Mouse (Mus musculus): ENCODE measurements around the gene Zfand3. TPM values are rescaled to one million over a fixed set of nuclear protein-coding genes. Genes with fewer than 3 reads are reported as not detected.

Zfand3 gene
- total and polyA plus RNA-seq, 3 experiments, result 23.2 to 44.0 (median 23.5) TPM

DNA sequence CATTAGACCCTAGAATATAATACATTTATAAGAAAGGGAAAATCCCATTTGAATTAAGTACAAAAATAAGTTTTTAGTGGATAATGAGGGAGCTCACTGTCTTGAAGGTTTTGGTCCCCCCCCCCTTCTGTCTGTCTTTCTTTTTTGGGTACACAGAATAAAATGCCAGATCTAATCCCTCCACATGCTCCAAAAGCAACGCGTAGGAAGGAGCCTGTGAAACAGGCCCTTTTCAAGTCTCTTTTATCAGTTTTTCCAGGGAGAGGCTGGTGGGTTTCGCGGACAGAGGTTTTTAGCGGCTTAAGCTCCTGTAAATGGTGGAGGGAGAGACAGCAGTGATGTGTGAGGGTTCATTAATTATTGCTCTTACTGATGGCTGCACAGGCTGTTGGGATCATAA is 183.0 kb downstream of the Zfand3 start:
- in situ Hi-C loops (cut with MboI; ENCODE audit: low pct_ligation_motif_present, low pct_unique_long_range_greater_than_20kb, low sequenced_read_pairs) (no loop called here), dilution Hi-C loops (cut with MboI; ENCODE audit: extremely low pct_ligation_motif_present, extremely low pct_unique_long_range_greater_than_20kb, low sequenced_read_pairs) (no loop called here)
- Histone ChIP-seq H3K9me3 (replicated peaks; ENCODE audit: low read length) (no peaks in the 10 kb centered on the region), H3K27me3 (replicated peaks) (no peaks in the 10 kb centered on the region), H3K4me2 (ENCODE audit: insufficient read depth, low read depth, poor library complexity, severe bottlenecking) (no peak overlapping the region), H3K4me1 (ENCODE audit: control insufficient read depth in 1 of 2, insufficient read depth in 2 of 2) (peaks cover 9 to 43% of the 10 kb centered on the region in 2 experiments), H3K27ac (ENCODE audit: insufficient read depth, low read depth) (no peak overlapping the region), H3K4me3 (replicated peaks in 1 of 3; ENCODE audit: low read depth in 2 of 3, low read length in 2 of 3, poor library complexity in 1 of 3) (no peak overlapping the region), H3K79me2 (replicated peaks; ENCODE audit: control insufficient read depth, extremely low read depth, insufficient read depth, poor library complexity, severe bottlenecking) (no peaks in the 10 kb centered on the region), H3K36me3 (replicated peaks in 1 of 2; ENCODE audit: control insufficient read depth in 1 of 2, insufficient read depth in 1 of 2, low read length in 1 of 2) (peaks cover 5 to 43% of the 10 kb centered on the region in 2 experiments), H3K9ac (ENCODE audit: insufficient read depth, low read depth) (no peak overlapping the region)
- no peak for TF ChIP-seq CHD1 (IDR thresholded peaks at IDR 0.05; ENCODE audit: low read depth, low read length)
- TF ChIP-seq RCOR1 (conservative IDR thresholded peaks at IDR 0.05; ENCODE audit: low read depth, low read length), result no peak
- no peak for TF ChIP-seq KAT2A (IDR thresholded peaks at IDR 0.05; ENCODE audit: insufficient replicate concordance, low read length)
- no peak for TF ChIP-seq CHD2 (IDR thresholded peaks at IDR 0.05; ENCODE audit: low read length)
- no peak for DNase-seq (ENCODE audit: extremely low read depth)

DNA sequence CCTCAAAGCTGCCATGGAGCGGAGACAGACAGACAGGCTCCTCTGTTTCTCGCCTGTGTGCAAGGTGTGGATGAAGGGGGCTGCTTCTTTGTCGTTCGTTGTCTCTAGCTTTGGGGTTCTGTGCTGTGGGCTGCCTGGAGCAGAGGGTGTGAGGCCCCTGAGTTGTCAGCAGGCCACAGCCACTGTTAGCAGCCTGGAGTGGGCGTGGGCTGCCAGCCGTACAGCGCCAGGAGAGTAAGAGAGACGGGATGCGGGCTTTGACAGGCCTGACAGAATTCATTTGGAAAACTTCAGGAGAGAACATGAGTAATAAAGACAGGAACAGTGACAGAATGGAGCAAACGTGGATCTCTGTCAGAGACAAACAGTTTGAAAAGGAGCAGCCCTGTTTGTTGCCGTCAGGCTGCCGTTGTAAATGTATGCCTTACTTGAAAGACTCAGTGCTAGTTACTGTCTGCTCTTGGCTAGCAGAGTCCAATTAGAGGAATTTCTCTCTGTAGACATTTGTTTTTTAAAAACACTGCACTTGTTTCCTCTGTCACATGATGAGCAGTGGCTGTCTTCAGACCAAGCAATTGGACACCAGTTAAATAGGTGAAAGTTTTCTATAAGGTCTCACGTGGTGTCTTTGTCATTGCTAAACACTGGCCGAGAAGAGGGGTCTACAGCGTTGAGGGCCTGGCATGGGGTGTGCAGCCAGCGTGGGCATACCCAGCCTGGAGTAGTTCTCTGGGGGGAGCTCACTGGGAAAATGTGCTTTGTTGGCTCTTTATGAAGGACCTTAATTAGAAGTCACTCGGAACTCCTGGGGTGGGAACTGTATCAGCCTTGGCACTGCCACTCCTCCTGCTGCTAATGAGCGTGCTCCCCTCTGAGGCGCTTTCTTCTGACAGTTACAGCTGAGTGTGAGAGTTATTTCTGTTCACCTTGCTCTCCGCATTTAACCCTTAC is 183.8 kb downstream of the Zfand3 start:
- no peak for TF ChIP-seq POLR2A (IDR thresholded peaks at IDR 0.05; ENCODE audit: low read depth, low read length)
- no peak for TF ChIP-seq TBP (conservative IDR thresholded peaks at IDR 0.05; ENCODE audit: low read depth, low read length)
- TF ChIP-seq MAZ (IDR thresholded peaks at IDR 0.05; ENCODE audit: low read depth, low read length), result no peak

GRCm38 (mm10) chr17:30191097-30191640 is 186.6 kb downstream of the Zfand3 start:
- H3K27ac ChIP-seq (ENCODE audit: insufficient read depth, low read depth), result no peak overlapping the region
- no peak overlapping the region for H3K4me3 ChIP-seq (replicated peaks in 1 of 3; ENCODE audit: low read depth in 2 of 3, low read length in 2 of 3, poor library complexity in 1 of 3)
- in situ Hi-C loops (cut with MboI; ENCODE audit: low pct_ligation_motif_present, low pct_unique_long_range_greater_than_20kb, low sequenced_read_pairs) (no loop called here), dilution Hi-C loops (cut with MboI; ENCODE audit: extremely low pct_ligation_motif_present, extremely low pct_unique_long_range_greater_than_20kb, low sequenced_read_pairs) (no loop called here)
- H3K4me1 ChIP-seq (ENCODE audit: control insufficient read depth in 1 of 2, insufficient read depth in 2 of 2), result peaks cover 3 to 26% of the 10 kb centered on the region in 2 experiments
- H3K9ac ChIP-seq (ENCODE audit: insufficient read depth, low read depth), result no peak overlapping the region
- TF ChIP-seq MAX (IDR thresholded peaks at IDR 0.05; ENCODE audit: low read length) (no peak), JUN (IDR thresholded peaks at IDR 0.05; ENCODE audit: insufficient read depth, low read depth, low read length) (no peak), SMC3 (IDR thresholded peaks at IDR 0.05; ENCODE audit: low read depth, low read length) (no peak), ZNF384 (IDR thresholded peaks at IDR 0.05; ENCODE audit: low read depth, low read length) (no peak), PAX5 (IDR thresholded peaks at IDR 0.05; ENCODE audit: low read length) (no peak), BHLHE40 (IDR thresholded peaks at IDR 0.05; ENCODE audit: low read depth, low read length) (no peak), RCOR1 (conservative IDR thresholded peaks at IDR 0.05; ENCODE audit: low read depth, low read length) (no peak), USF1 (IDR thresholded peaks at IDR 0.05; ENCODE audit: low read depth, low read length) (no peak), TBP (conservative IDR thresholded peaks at IDR 0.05; ENCODE audit: low read depth, low read length) (no peak), MYC (IDR thresholded peaks at IDR 0.05; ENCODE audit: low read depth, low read length) (no peak), E2F4 (IDR thresholded peaks at IDR 0.05; ENCODE audit: insufficient replicate concordance, low read depth, low read length) (no peak), MXI1 (IDR thresholded peaks at IDR 0.05; ENCODE audit: low read depth, low read length) (no peak), ELF1 (IDR thresholded peaks at IDR 0.05; ENCODE audit: low read depth, low read length) (no peak), GABPA (IDR thresholded peaks at IDR 0.05; ENCODE audit: insufficient replicate concordance, low read depth, low read length) (no peak), ZC3H11A (IDR thresholded peaks at IDR 0.05; ENCODE audit: low read depth, low read length) (no peak)
- no peaks in the 10 kb centered on the region for H3K27me3 ChIP-seq (replicated peaks)
- no peak overlapping the region for H3K4me2 ChIP-seq (ENCODE audit: insufficient read depth, low read depth, poor library complexity, severe bottlenecking)
- no peak for DNase-seq (ENCODE audit: extremely low read depth)
- no peaks in the 10 kb centered on the region for H3K9me3 ChIP-seq (replicated peaks; ENCODE audit: low read length)
- H3K36me3 ChIP-seq (replicated peaks in 1 of 2; ENCODE audit: control insufficient read depth in 1 of 2, insufficient read depth in 1 of 2, low read length in 1 of 2), result peaks cover 13 to 63% of the 10 kb centered on the region in 2 experiments
- no peaks in the 10 kb centered on the region for H3K79me2 ChIP-seq (replicated peaks; ENCODE audit: control insufficient read depth, extremely low read depth, insufficient read depth, poor library complexity, severe bottlenecking)

More for the DNA sequence above, 183.8 kb downstream of the Zfand3 start:
- Histone ChIP-seq H3K27ac (ENCODE audit: insufficient read depth, low read depth) (no peak overlapping the region), H3K4me1 (ENCODE audit: control insufficient read depth in 1 of 2, insufficient read depth in 2 of 2) (peaks cover 9 to 36% of the 10 kb centered on the region in 2 experiments), H3K79me2 (replicated peaks; ENCODE audit: control insufficient read depth, extremely low read depth, insufficient read depth, poor library complexity, severe bottlenecking) (no peaks in the 10 kb centered on the region), H3K4me3 (replicated peaks in 1 of 3; ENCODE audit: low read depth in 2 of 3, low read length in 2 of 3, poor library complexity in 1 of 3) (no peak overlapping the region), H3K36me3 (replicated peaks in 1 of 2; ENCODE audit: control insufficient read depth in 1 of 2, insufficient read depth in 1 of 2, low read length in 1 of 2) (peaks cover 7 to 50% of the 10 kb centered on the region in 2 experiments), H3K9ac (ENCODE audit: insufficient read depth, low read depth) (no peak overlapping the region), H3K27me3 (replicated peaks) (no peaks in the 10 kb centered on the region), H3K9me3 (replicated peaks; ENCODE audit: low read length) (no peaks in the 10 kb centered on the region), H3K4me2 (ENCODE audit: insufficient read depth, low read depth, poor library complexity, severe bottlenecking) (no peak overlapping the region)
- dilution Hi-C loops (cut with MboI; ENCODE audit: extremely low pct_ligation_motif_present, extremely low pct_unique_long_range_greater_than_20kb, low sequenced_read_pairs) (no loop called here), in situ Hi-C loops (cut with MboI; ENCODE audit: low pct_ligation_motif_present, low pct_unique_long_range_greater_than_20kb, low sequenced_read_pairs) (no loop called here)
- no peak for DNase-seq (ENCODE audit: extremely low read depth)
